Mouse (Mus musculus): Measurements from ENCODE around the gene Dst. TPM values are rescaled to one million over a fixed set of nuclear protein-coding genes. Genes with fewer than 3 reads are reported as not detected.

Gene Dst
- total and polyA plus RNA-seq, 3 experiments: 0.08 to 0.60 TPM; not detected in 1

- peak in 2 of 3 experiments; percentile 2 to 12; a peak in 1 of 6 replicates for TF ChIP-seq CTCF (IDR thresholded peaks at IDR 0.05 in 2 of 3, conservative IDR thresholded peaks at IDR 0.05 in 1 of 3; ENCODE audit: control insufficient read depth in 1 of 3, insufficient read depth in 1 of 3, low read depth in 2 of 3, low read length in 3 of 3, poor library complexity in 1 of 3, severe bottlenecking in 1 of 3)
- no peak for TF ChIP-seq POLR2AphosphoS5 (IDR thresholded peaks at IDR 0.05; ENCODE audit: borderline replicate concordance, low read depth, low read length)
- peak; percentile 1; the same call in 1 of the 2 replicates for TF ChIP-seq RAD21 (IDR thresholded peaks at IDR 0.05; ENCODE audit: low read depth, low read length)
- no peaks in the 10 kb centered on the region for H3K79me2 ChIP-seq (ENCODE audit: control insufficient read depth, insufficient read depth, low read length, poor library complexity)
- no peaks in the 10 kb centered on the region for H3K27me3 ChIP-seq (ENCODE audit: control insufficient read depth in 1 of 2, insufficient read depth in 2 of 2, low read length in 2 of 2)
- H3K4me1 ChIP-seq (ENCODE audit: control insufficient read depth in 1 of 2, insufficient read depth in 2 of 2, low read length in 2 of 2): no peaks in the 10 kb centered on the region
- H3K27ac ChIP-seq (ENCODE audit: control insufficient read depth, low read depth, low read length): no peak overlapping the region
- no peaks in the 10 kb centered on the region for H3K36me3 ChIP-seq (ENCODE audit: control insufficient read depth in 1 of 2, insufficient read depth in 2 of 2, low read length in 2 of 2)
- no peaks in the 10 kb centered on the region for H3K9me3 ChIP-seq (replicated peaks; ENCODE audit: insufficient read depth, low read length)
- H3K9ac ChIP-seq (ENCODE audit: control insufficient read depth, low read depth, low read length, poor library complexity, severe bottlenecking): no peak overlapping the region
- peak; percentile 5 for DNase-seq (ENCODE audit: low read depth, low spot score)
- no peak overlapping the region for H3K4me3 ChIP-seq (ENCODE audit: control insufficient read depth in 1 of 2, insufficient read depth in 1 of 2, low read depth in 2 of 2, low read length in 2 of 2)
Observed at GRCm38 (mm10) chr1:34164616-34165295, 256.7 kb downstream of the Dst start.

GRCm38 (mm10) chr1:34165926-34166325, 257.9 kb downstream of the Dst start:
- TF ChIP-seq MXI1 (IDR thresholded peaks at IDR 0.05; ENCODE audit: low read depth, low read length) (no peak), NELFE (IDR thresholded peaks at IDR 0.05; ENCODE audit: low read depth, low read length) (no peak), ZNF384 (IDR thresholded peaks at IDR 0.05; ENCODE audit: low read depth, low read length) (no peak), CHD1 (IDR thresholded peaks at IDR 0.05; ENCODE audit: low read depth, low read length) (no peak), KAT2A (conservative IDR thresholded peaks at IDR 0.05; ENCODE audit: low read depth, low read length) (no peak), POLR2AphosphoS2 (IDR thresholded peaks at IDR 0.05; ENCODE audit: low read length) (no peak), USF1 (IDR thresholded peaks at IDR 0.05; ENCODE audit: low read depth, low read length) (no peak), ZMIZ1 (IDR thresholded peaks at IDR 0.05; ENCODE audit: low read depth, low read length) (no peak), MAX (IDR thresholded peaks at IDR 0.05; ENCODE audit: low read length) (no peak), ZKSCAN1 (IDR thresholded peaks at IDR 0.05; ENCODE audit: low read depth, low read length) (no peak), SIN3A (IDR thresholded peaks at IDR 0.05; ENCODE audit: low read length) (no peak)
- H3K79me2 ChIP-seq (ENCODE audit: control insufficient read depth, insufficient read depth, low read length, poor library complexity): no peaks in the 10 kb centered on the region
- no peak overlapping the region for H3K27ac ChIP-seq (ENCODE audit: control insufficient read depth, low read depth, low read length)
- no peak overlapping the region for H3K9ac ChIP-seq (ENCODE audit: control insufficient read depth, low read depth, low read length, poor library complexity, severe bottlenecking)
- H3K36me3 ChIP-seq (ENCODE audit: control insufficient read depth in 1 of 2, insufficient read depth in 2 of 2, low read length in 2 of 2): no peaks in the 10 kb centered on the region
- H3K4me1 ChIP-seq (ENCODE audit: control insufficient read depth in 1 of 2, insufficient read depth in 2 of 2, low read length in 2 of 2): no peaks in the 10 kb centered on the region
- DNase-seq (ENCODE audit: low read depth, low spot score): no peak
- H3K27me3 ChIP-seq (ENCODE audit: control insufficient read depth in 1 of 2, insufficient read depth in 2 of 2, low read length in 2 of 2): no peaks in the 10 kb centered on the region
- H3K4me3 ChIP-seq (ENCODE audit: control insufficient read depth in 1 of 2, insufficient read depth in 1 of 2, low read depth in 2 of 2, low read length in 2 of 2): no peak overlapping the region
- H3K9me3 ChIP-seq (replicated peaks; ENCODE audit: insufficient read depth, low read length): no peaks in the 10 kb centered on the region

Measured in MEL (cell line).